Mouse (Mus musculus) Patski (cell line): Measurements from ENCODE around the gene Cela3b. TPM values are rescaled to one million over a fixed set of nuclear protein-coding genes. Genes with fewer than 3 reads are reported as not detected.
A peak's percentile ranks its signal among the peaks of the same experiment; 100 is the strongest.
"Not testable (repeated sequence)": the region's sequence is repeated elsewhere in the genome, so short reads cannot be mapped to it uniquely, and the experiment has no call there.

Experiments used
- ATAC-seq: fragments of 100-300 bp; one replicate; pipeline ENCODE4 v1.8.0; 2021
- CTCF ChIA-PET: fragments of 350-600 bp; sonication (Branson Sonifier 250); formaldehyde crosslinking; loops from one replicate; lab custom pipeline; 2022; ENCODE audit warnings: inconsistent platforms; lab: Charles Lee
- POLR2A ChIA-PET: fragments of 350-600 bp; sonication (Branson Sonifier 250); formaldehyde crosslinking; loops from one replicate; lab custom pipeline; 2022; ENCODE audit warnings: antibody characterized with exemption, inconsistent platforms; lab: Charles Lee
- DNase-seq: peaks from one replicate; pipeline ENCODE4 v3.0.0-alpha.2; 2011; ENCODE audit warnings: low read depth, low spot score
- H3K27me3 ChIP-seq: fragments of 371-371 bp; one replicate; pipeline ENCODE4 v1.5.1; 2021
- CTCF ChIP-seq: fragments of 100-300 bp; IDR thresholded peaks from one replicate; pipeline ENCODE4 v1.5.1; 2021
- in situ Hi-C: fragments of 300-500 bp; cut with MboI; formaldehyde crosslinking; loops from 3 replicates; pipeline ENCODE4 v1.11.1; 2018; ENCODE audit warnings: low pct_unique_long_range_greater_than_20kb, mixed read lengths
- polyA plus RNA-seq: library from polyadenylated mRNA; unstranded; gene quantifications from one replicate; pipeline ENCODE4 v1.2.3, GENCODE M21; 2021

Cela3b gene
- polyA plus RNA-seq, 1 experiment from 2014 or later = not detected

DNA sequence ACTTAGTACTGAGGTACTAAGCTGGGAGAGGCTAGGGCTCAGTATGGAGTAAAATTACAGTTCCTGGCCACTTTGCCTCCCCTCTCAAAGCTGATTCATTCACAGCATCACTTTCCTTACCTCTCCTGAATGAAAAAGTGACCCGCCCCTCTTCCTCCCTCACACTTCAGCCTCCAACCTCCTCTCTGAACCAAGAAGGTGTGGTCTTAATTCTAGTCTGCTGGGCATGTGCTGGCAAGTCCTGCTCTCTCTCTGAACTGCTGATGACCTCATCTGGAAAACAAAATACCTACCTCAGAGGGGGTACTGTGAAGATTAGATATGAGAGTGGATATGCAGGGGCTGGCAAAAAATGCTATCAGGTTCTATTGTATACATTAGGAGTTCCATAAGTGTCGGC, 18.8 kb upstream of the Cela3b start:
- CTCF ChIA-PET = no interaction called here

DNA sequence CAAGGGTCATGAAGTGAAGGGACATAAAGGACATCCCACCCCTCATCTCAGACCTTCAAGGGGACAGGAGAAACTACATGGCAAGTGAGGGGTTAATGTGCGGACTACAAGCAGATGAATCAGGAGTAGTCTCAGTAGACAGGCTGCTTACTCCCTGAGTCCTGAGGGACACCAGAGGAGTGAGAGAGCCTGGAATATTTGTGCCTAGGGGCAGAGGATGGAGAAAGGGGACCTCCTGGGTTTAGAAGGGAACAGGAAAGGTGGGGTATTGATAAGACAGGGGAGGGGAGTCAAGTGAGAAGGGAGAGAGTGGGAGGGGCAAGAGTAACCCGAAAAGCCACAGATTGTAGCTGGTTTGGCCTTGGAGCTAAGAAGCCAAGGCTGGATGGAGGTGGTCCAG, 18.3 kb upstream of the Cela3b start:
- no peak for DNase-seq
- in situ Hi-C loops = loop anchor here (10.0 to 25.0 kb wide), 2 partner anchors 54 to 89 kb away; no protein-coding TSS in a partner anchor
- ATAC-seq = peak; percentile 19
- ChIA-PET CTCF (no interaction called here), POLR2A (interaction anchor here (1.4 to 1.5 kb wide), 2 partner anchors 10 to 19 kb away, joined by 3 to 4 read pairs; no protein-coding TSS in a partner anchor)
- no peak for TF ChIP-seq CTCF
- H3K27me3 ChIP-seq = no peaks in the 10 kb centered on the region

More for the DNA sequence above, 18.8 kb upstream of the Cela3b start:
- POLR2A ChIA-PET = interaction anchor here (0.6 to 1.5 kb wide), 3 partner anchors 10 to 364 kb away, joined by 3 to 4 read pairs (median 3); no protein-coding TSS in a partner anchor
- TF ChIP-seq CTCF = no peak
- in situ Hi-C loops = loop anchor here (10.0 to 25.0 kb wide), 2 partner anchors 54 to 88 kb away; no protein-coding TSS in a partner anchor
- no peaks in the 10 kb centered on the region for H3K27me3 ChIP-seq
- DNase-seq = no peak
- peak; percentile 52 for ATAC-seq

DNA sequence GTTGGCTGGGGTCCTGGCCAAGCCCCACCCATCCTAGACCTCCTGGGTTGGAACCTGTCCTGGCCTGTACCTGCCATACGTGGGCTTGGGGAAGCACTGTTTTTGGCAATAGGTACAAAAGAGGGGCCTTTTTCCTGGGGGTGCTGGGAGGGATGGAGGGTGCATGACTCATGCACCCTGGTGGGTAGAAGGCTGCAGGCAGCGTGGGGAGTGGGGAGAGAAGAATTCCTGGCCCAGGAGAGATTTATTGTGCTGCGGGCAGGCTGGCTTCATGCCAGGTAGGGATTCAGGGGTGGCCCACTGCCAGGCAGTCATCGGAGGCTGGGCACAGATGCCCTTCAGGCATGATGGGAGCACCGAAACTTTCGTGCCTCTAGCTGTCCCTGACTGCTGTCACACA, 17.9 kb upstream of the Cela3b start:
- POLR2A ChIA-PET = interaction anchor here (1.5 kb wide), 1 partner anchor 20 kb away, joined by 4 read pairs; no protein-coding TSS in a partner anchor
- peak; percentile 63 for ATAC-seq
- DNase-seq = peak; percentile 94
- TF ChIP-seq CTCF = no peak
- in situ Hi-C loops = loop anchor here (10.0 to 25.0 kb wide), 2 partner anchors 53 to 89 kb away; no protein-coding TSS in a partner anchor
- CTCF ChIA-PET = no interaction called here
- no peaks in the 10 kb centered on the region for H3K27me3 ChIP-seq

DNA sequence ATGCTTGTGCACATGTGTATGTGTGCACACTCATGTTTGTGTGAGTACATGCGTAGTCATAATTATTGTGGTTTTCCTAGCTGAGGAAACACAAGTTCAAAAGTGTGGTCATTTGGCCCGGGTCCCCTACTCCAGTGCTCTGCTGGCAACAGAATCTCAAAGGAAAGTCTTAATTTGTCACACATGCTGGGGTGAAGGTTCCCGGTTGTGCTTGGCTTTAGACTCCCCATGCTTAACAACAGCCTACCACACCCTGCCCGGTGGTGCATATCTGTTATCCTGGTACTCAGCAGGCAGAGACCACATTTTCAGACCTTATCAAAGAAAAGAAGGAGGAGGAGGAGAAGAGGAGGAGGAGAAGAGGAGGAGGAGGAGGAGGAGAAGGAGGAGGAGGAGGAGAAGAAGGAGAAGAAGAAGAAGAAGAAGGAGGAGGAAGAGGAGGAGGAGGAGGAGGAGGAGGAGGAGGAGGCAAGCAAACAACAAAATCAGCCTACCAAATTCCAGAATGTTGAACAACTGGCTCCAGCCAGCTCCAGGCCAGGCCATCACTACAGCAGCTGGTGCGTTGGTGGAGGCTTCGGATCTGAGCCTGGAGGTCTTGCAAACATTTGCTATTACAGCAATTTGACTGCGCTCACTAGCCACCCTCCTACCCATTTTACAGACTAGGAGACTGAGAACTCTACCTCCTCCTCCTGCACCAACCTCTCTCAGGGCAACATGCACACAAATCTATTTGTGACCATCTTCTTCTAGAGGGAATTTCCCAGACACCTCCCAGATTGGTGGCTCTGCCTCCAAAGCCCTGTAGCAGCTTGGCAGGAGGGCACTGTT, 17.2 kb upstream of the Cela3b start:
- CTCF ChIA-PET = no interaction called here
- POLR2A ChIA-PET = interaction anchor here (0.7 to 1.5 kb wide), 2 partner anchors 20 to 98 kb away, joined by 4 to 5 read pairs; no protein-coding TSS in a partner anchor
- no peak for TF ChIP-seq CTCF

DNA sequence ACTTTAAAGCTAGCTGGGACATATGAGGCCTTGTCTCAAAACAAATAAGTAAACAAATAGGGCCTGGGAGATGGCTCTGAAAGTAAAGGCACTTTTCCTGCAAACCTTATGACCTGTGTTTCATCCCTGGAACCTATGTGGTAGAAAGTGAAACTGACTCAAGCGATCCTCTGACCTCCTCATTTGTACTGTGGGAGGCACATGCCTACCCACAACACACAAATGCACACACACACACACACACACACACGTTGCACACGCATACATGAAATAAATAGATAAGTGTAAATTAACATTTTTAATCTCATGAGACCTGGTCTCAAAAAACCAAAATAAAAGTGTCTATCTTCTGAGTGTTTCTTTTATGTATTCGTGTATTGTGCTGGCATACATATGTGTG, 15.5 kb upstream of the Cela3b start:
- in situ Hi-C loops = loop anchor here (10.0 to 25.0 kb wide), 2 partner anchors 51 to 91 kb away; no protein-coding TSS in a partner anchor
- ChIA-PET POLR2A (no interaction called here), CTCF (no interaction called here)
- H3K27me3 ChIP-seq = no peaks in the 10 kb centered on the region
- no peak for DNase-seq
- no peak for TF ChIP-seq CTCF
- ATAC-seq = no peak

More for the DNA sequence above, 17.2 kb upstream of the Cela3b start:
- no peak for ATAC-seq
- in situ Hi-C loops = loop anchor here (10.0 to 25.0 kb wide), 2 partner anchors 53 to 90 kb away; no protein-coding TSS in a partner anchor
- no peaks in the 10 kb centered on the region for H3K27me3 ChIP-seq
- DNase-seq = no peak

DNA sequence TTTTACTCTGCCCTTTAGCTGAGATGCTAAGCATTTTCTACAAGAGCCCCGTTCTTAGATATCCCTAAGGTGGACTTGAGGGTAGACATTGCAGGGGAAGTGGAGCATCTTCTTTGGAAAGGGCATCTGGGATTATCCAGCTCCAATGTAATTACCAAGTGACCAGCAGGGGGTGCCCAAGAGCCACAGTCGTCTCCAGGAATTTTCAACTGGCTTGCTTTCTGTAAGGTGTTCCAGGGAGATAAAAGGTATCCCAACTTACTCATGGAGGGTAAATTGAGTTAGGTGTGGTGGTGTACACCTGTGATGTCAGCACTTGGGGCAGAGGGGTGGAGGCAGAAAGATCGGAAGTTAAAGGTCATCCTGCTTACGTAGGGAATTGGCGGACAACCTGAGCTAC, 13.3 kb upstream of the Cela3b start:
- no peaks in the 10 kb centered on the region for H3K27me3 ChIP-seq
- CTCF ChIA-PET = interaction anchor here (0.7 to 2.2 kb wide), 8 partner anchors 32 to 105 kb away, joined by 3 to 12 read pairs (median 5); no protein-coding TSS in a partner anchor
- TF ChIP-seq CTCF = peak; percentile 86
- ATAC-seq (no peak), DNase-seq (no peak)
- in situ Hi-C loops = loop anchor here (10.0 to 25.0 kb wide), 2 partner anchors 49 to 94 kb away; no protein-coding TSS in a partner anchor
- POLR2A ChIA-PET = no interaction called here

DNA sequence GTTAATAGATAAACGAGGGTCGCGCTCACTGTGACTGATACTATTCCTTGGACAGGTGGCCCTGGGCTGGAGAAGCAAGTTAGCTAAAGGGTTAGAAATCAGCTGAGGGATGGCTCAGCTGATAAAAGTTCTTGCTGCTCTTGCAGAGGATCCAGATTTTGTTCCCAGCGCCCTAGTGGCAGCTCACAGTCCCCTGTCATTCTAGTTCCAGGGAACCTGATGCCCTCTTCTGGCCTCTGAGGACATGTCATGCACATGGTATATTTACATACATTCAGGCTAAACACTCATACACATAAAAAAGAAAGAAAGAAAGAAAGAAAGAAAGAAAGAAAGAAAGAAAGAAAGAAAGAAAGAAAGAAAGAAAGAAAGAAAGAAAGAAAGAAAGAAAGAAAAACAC, 11.0 kb upstream of the Cela3b start:
- ChIA-PET CTCF (interaction anchor here (1.7 kb wide), 1 partner anchor 365 kb away, joined by 5 read pairs; no protein-coding TSS in a partner anchor), POLR2A (no interaction called here)
- no peak for ATAC-seq
- H3K27me3 ChIP-seq = no peaks in the 10 kb centered on the region
- no peak for DNase-seq
- in situ Hi-C loops = loop anchor here (10.0 to 25.0 kb wide), 2 partner anchors 47 to 96 kb away; no protein-coding TSS in a partner anchor
- TF ChIP-seq CTCF = no peak

DNA sequence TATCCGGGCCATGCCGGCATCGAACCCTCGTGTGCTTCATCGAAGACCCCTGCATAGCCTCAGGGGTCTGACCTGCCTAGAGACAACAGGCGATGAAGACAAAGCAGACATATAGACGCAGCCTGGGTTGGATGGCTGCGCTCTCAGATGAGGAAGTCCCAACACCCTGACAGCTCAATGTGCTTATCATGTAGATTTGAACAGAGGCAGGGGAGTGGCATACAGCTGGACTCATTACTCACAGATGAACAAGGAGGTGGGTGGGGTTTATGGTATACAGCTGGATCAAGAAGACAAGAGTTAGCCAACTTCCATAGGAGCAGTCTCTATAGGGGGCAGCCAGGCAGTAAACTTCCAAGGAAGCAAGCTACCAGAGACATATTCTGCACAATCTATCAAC, 8.5 kb upstream of the Cela3b start:
- no peak for TF ChIP-seq CTCF
- ChIA-PET POLR2A (no interaction called here), CTCF (no interaction called here)
- no peaks in the 10 kb centered on the region for H3K27me3 ChIP-seq
- no peak for ATAC-seq
- in situ Hi-C loops = loop anchor here (25.0 kb wide), 1 partner anchor 98 kb away; no protein-coding TSS in a partner anchor
- DNase-seq = no peak

DNA sequence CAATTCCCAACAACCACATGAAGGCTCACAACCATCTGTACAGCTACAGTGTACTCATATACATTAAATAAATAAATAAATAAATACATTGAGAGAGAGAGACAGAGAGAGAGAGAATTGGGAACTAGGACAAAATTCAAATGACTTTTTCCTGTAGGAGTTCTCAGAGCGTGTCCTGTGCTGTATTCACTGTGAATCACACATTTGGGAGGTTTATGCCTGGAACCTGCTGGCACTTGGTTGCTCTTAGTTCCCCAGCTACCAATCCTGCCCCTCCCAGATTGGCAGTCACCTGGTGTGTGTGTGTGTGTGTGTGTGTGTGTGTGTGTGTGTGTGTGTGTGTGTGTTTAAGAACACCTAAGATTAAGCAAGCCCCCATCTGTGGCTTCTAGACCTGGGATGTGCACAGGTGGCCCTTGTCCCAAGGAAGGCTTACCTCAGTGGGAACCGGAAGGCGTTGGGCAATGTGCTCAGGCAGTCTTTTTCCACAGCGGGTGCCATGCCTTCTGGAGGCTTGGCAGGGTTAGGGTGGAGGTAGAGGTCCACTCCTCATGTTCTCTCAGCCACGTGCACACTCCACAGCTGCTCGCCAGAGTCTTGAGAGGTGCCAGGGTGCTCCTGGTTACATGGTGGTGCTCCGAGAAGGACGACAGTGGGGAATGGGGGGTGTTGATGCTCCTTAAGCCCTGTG, 6.8 kb upstream of the Cela3b start:
- ChIA-PET CTCF (no interaction called here), POLR2A (no interaction called here)
- in situ Hi-C loops = loop anchor here (25.0 kb wide), 1 partner anchor 100 kb away; no protein-coding TSS in a partner anchor
- ATAC-seq (no peak), DNase-seq (no peak)
- no peak for TF ChIP-seq CTCF
- no peaks in the 10 kb centered on the region for H3K27me3 ChIP-seq

DNA sequence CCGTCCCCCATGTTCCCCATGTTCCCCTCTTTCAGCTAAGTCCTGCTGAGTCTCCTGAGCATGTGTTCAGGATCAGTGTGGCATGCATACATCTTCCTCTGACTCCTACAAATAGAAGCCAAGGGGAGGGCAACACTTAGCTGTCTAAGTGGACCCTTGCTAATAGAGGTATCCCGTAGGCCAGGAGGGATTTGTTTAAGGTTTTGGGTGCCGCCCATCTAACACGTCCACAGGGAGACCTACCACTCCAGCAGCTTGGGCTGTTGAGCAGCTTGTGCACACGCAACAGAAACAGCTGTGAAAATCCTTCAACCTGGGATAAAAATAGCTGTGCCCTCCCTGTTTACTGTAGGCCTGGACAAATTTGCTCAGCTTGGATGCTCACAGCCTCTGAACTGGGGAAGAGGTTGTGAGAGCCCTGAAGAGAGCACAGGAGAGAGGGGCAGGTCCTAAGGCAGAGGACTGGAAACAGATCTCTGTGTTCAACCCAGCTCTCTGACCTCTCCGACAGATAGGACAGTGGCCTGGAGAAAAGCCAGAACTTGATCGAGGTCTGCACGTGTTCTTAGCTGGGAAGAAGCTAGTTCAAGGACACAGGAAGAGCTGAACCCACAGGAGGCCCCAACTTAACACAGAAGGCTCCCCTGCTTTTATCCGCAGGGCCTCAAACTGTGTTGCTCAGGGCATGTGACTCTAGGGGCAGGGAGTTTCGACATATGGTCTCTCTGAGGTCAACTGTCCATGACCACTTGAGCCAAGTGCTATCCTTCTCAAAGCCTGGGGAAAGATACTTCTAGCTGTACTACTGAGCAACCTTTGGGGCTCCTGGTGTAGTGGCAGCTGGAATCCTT, 2.6 kb upstream of the Cela3b start:
- CTCF ChIA-PET, ATAC-seq: not testable (repeated sequence)

More for the DNA sequence above, 2.6 kb upstream of the Cela3b start:
- H3K27me3 ChIP-seq, DNase-seq, POLR2A ChIA-PET: not testable (repeated sequence)
- in situ Hi-C loops = loop anchor here (25.0 kb wide), 1 partner anchor 104 kb away; no protein-coding TSS in a partner anchor
